Mouse (Mus musculus) lung, embryonic 14.5 days (tissue): ENCODE data around the gene Cnot10. TPM values are rescaled to one million over a fixed set of nuclear protein-coding genes. Genes with fewer than 3 reads are reported as not detected.

Experiments used
- ATAC-seq: fragments of 200-750 bp; cut with Nextera tagmentation; 2 replicates; pipeline ENCODE4 v1.8.0; 2017; ENCODE audit warnings: mild to moderate bottlenecking, moderate TSS enrichment, moderate library complexity; ENCODE audit not compliant: insufficient read depth
- DNase-seq: peaks from one replicate; pipeline ENCODE4 v3.0.0-alpha.2; 2015
- H3K27ac ChIP-seq: fragments of 300-500 bp; sonication (generic); 2 replicates; pipeline ENCODE4 v1.5.1; 2014; ENCODE audit warnings: low read depth, mild to moderate bottlenecking, moderate library complexity
- H3K27me3 ChIP-seq: fragments of 300-500 bp; sonication (generic); 2 replicates; pipeline ENCODE4 v1.6.1; 2014; ENCODE audit warnings: low read length, control low read depth; ENCODE audit not compliant: insufficient read depth
- H3K36me3 ChIP-seq: fragments of 300-500 bp; sonication (generic); 2 replicates; pipeline ENCODE4 v1.6.1; 2014; ENCODE audit warnings: control low read depth; ENCODE audit not compliant: insufficient read depth
- H3K4me1 ChIP-seq: fragments of 300-500 bp; sonication (generic); 2 replicates; pipeline ENCODE4 v1.6.1; 2014; ENCODE audit warnings: antibody characterized with exemption, control low read depth; ENCODE audit not compliant: insufficient read depth
- H3K4me2 ChIP-seq: fragments of 300-500 bp; sonication (generic); 2 replicates; pipeline ENCODE4 v1.6.1; 2014; ENCODE audit warnings: mild to moderate bottlenecking
- H3K4me3 ChIP-seq: fragments of 300-500 bp; sonication (generic); 2 replicates; pipeline ENCODE4 v1.5.1; 2014; ENCODE audit warnings: low read depth, low read length
- H3K9ac ChIP-seq: fragments of 300-500 bp; sonication (generic); 2 replicates; pipeline ENCODE4 v1.6.1; 2014
- H3K9me3 ChIP-seq: fragments of 300-500 bp; sonication (generic); 2 replicates; pipeline ENCODE4 v1.6.1; 2016; ENCODE audit warnings: low read depth, low read length, control low read depth
- CTCF ChIP-seq: IDR thresholded peaks from 2 replicates; pipeline ENCODE4 v1.5.1; 2016; ENCODE audit warnings: antibody characterized with exemption, low read depth
- WGBS: fragments of 180-500 bp; shearing (Covaris S2); extraction: QIAGEN DNeasy Blood & Tissue Kit; methylation state at CpG from one replicate; pipeline ENCODE4 v1.1.7; 2014; 5-methylcytosine and 5-hydroxymethylcytosine counted together
- polyA plus RNA-seq: library from polyadenylated mRNA; unstranded; fragments of >200 nt; fragmentation: Nextera tagmentation; extraction: Ambion mirVana; gene quantifications from 2 replicates; pipeline ENCODE4 v1.2.1, GENCODE M21; 2014

The Cnot10 gene
- polyA plus RNA-seq, 1 experiment from 2014 or later: 66.6 TPM

GRCm38 (mm10) chr9:114666858-114667257 is 26.9 kb upstream of the Cnot10 start:
- Histone ChIP-seq H3K9ac (no peak overlapping the region), H3K4me3 (no peak overlapping the region), H3K4me2 (no peak overlapping the region), H3K27ac (no peak overlapping the region), H3K27me3 (no peaks in the 10 kb centered on the region), H3K36me3 (no peaks in the 10 kb centered on the region), H3K9me3 (no peaks in the 10 kb centered on the region), H3K4me1 (no peaks in the 10 kb centered on the region)
- no peak for TF ChIP-seq CTCF
- no peak for DNase-seq
- WGBS: 77% methylated on average over 10 of the region's 10 CpGs
- ATAC-seq: no peak

GRCm38 (mm10) chr9:114663782-114664181 is 23.8 kb upstream of the Cnot10 start:
- Histone ChIP-seq H3K4me1 (no peaks in the 10 kb centered on the region), H3K27ac (no peak overlapping the region), H3K9me3 (no peaks in the 10 kb centered on the region), H3K27me3 (no peaks in the 10 kb centered on the region), H3K9ac (no peak overlapping the region), H3K4me3 (no peak overlapping the region), H3K4me2 (no peak overlapping the region), H3K36me3 (no peaks in the 10 kb centered on the region)
- no peak for ATAC-seq
- no peak for TF ChIP-seq CTCF
- WGBS: 84% methylated on average over 11 of the region's 11 CpGs
- no peak for DNase-seq

- Histone ChIP-seq H3K4me3 (no peak overlapping the region), H3K4me2 (no peak overlapping the region), H3K27ac (no peak overlapping the region), H3K9ac (no peak overlapping the region), H3K9me3 (no peaks in the 10 kb centered on the region; the same call in 1 of the 2 replicates), H3K36me3 (no peaks in the 10 kb centered on the region), H3K27me3 (no peaks in the 10 kb centered on the region), H3K4me1 (no peaks in the 10 kb centered on the region)
- DNase-seq (no peak), ATAC-seq (no peak)
- WGBS: 25% methylated on average over 7 of the region's 7 CpGs
- TF ChIP-seq CTCF: no peak
These were observed 22.0 kb upstream of the Cnot10 start for GRCm38 (mm10) chr9:114661991-114662390.

GRCm38 (mm10) chr9:114660983-114661382 is 21.0 kb upstream of the Cnot10 start:
- no peaks in the 10 kb centered on the region for H3K36me3 ChIP-seq
- no peaks in the 10 kb centered on the region for H3K4me1 ChIP-seq
- no peak overlapping the region for H3K9ac ChIP-seq
- no peak for ATAC-seq
- H3K4me2 ChIP-seq: no peak overlapping the region
- no peak overlapping the region for H3K4me3 ChIP-seq
- TF ChIP-seq CTCF: no peak
- H3K27me3 ChIP-seq: no peaks in the 10 kb centered on the region
- no peak overlapping the region for H3K27ac ChIP-seq
- 49% methylated on average over 6 of the region's 6 CpGs for WGBS
- no peaks in the 10 kb centered on the region; the same call in 1 of the 2 replicates for H3K9me3 ChIP-seq
- DNase-seq: no peak

- H3K9me3 ChIP-seq: no peaks in the 10 kb centered on the region; the same call in 1 of the 2 replicates
- DNase-seq (no peak), ATAC-seq (no peak)
- TF ChIP-seq CTCF: no peak
- H3K36me3 ChIP-seq: no peaks in the 10 kb centered on the region
- no peak overlapping the region for H3K4me3 ChIP-seq
- H3K4me1 ChIP-seq: no peaks in the 10 kb centered on the region
- no peaks in the 10 kb centered on the region for H3K27me3 ChIP-seq
- no peak overlapping the region for H3K4me2 ChIP-seq
- no peak overlapping the region for H3K9ac ChIP-seq
- H3K27ac ChIP-seq: no peak overlapping the region
- 85% methylated on average over 6 of the region's 6 CpGs for WGBS
These were observed 20.5 kb upstream of the Cnot10 start for GRCm38 (mm10) chr9:114660506-114660905.

- Histone ChIP-seq H3K36me3 (no peaks in the 10 kb centered on the region), H3K4me3 (no peak overlapping the region), H3K9ac (no peak overlapping the region), H3K9me3 (no peaks in the 10 kb centered on the region; the same call in 1 of the 2 replicates), H3K4me2 (no peak overlapping the region), H3K4me1 (no peaks in the 10 kb centered on the region), H3K27ac (no peak overlapping the region), H3K27me3 (no peaks in the 10 kb centered on the region)
- DNase-seq (no peak), ATAC-seq (no peak)
- WGBS: 70% methylated on average over 3 of the region's 3 CpGs
- no peak for TF ChIP-seq CTCF
These were observed 16.7 kb upstream of the Cnot10 start for GRCm38 (mm10) chr9:114656701-114657100.

GRCm38 (mm10) chr9:114655356-114655755 is 15.4 kb upstream of the Cnot10 start:
- no peak for ATAC-seq
- no peak for TF ChIP-seq CTCF
- Histone ChIP-seq H3K27ac (no peak overlapping the region), H3K9ac (no peak overlapping the region), H3K36me3 (no peaks in the 10 kb centered on the region), H3K27me3 (0 out of 2 replicates have a peak, but pooled peaks cover under 1% of the 10 kb centered on the region), H3K4me1 (no peaks in the 10 kb centered on the region), H3K4me3 (no peak overlapping the region), H3K4me2 (no peak overlapping the region), H3K9me3 (no peaks in the 10 kb centered on the region; the same call in 1 of the 2 replicates)
- 84% methylated on average over 4 of the region's 4 CpGs for WGBS
- no peak for DNase-seq
